Mouse (Mus musculus) liver, embryonic 14.5 days (tissue): Measurements from ENCODE around the gene Zfpm1. TPM values are rescaled to one million over a fixed set of nuclear protein-coding genes. Genes with fewer than 3 reads are reported as not detected.

Source experiments
- ATAC-seq: fragments of 200-750 bp; cut with Nextera tagmentation; 2 replicates; pipeline ENCODE4 v1.8.0; 2017; ENCODE audit warnings: moderate number of reproducible peaks, mild to moderate bottlenecking, moderate library complexity; ENCODE audit not compliant: insufficient read depth
- DNase-seq, 3 experiments: peaks; one replicate each; pipeline ENCODE4 v3.0.0-alpha.2; 2012 to 2013; ENCODE audit warnings: low read depth in 3 of 3, low spot score in 3 of 3
- H3K27ac ChIP-seq: fragments of 300-500 bp; sonication (generic); 2 replicates; pipeline ENCODE4 v1.5.1; 2014; ENCODE audit warnings: moderate library complexity, mild to moderate bottlenecking, control low read depth, inconsistent platforms
- H3K27me3 ChIP-seq: fragments of 300-500 bp; sonication (generic); 2 replicates; pipeline ENCODE4 v1.6.1; 2014; ENCODE audit warnings: mild to moderate bottlenecking, low read length, moderate library complexity; ENCODE audit not compliant: control insufficient read depth, insufficient read depth
- H3K36me3 ChIP-seq: fragments of 300-500 bp; sonication (generic); replicated peaks from 2 replicates; pipeline ENCODE4 v1.6.1; 2014; ENCODE audit warnings: low read depth; ENCODE audit not compliant: control insufficient read depth, insufficient read depth
- H3K4me1 ChIP-seq, 2 experiments: fragments of 200-500 bp in 1 of 2; fragments of 300-500 bp in 1 of 2; sonication (generic) in 1 of 2; replicated peaks; 2 replicates each; pipeline ENCODE4 v1.6.1; 2012 to 2014; ENCODE audit warnings: antibody characterized with exemption in 1 of 2, inconsistent platforms in 1 of 2, low read length in 1 of 2; ENCODE audit not compliant: control insufficient read depth in 2 of 2, insufficient read depth in 2 of 2
- H3K4me2 ChIP-seq: fragments of 300-500 bp; sonication (generic); 2 replicates; pipeline ENCODE4 v1.6.1; 2014; ENCODE audit warnings: low read depth, mild to moderate bottlenecking, control low read depth, moderate library complexity
- H3K4me3 ChIP-seq, 2 experiments: fragments of 200-500 bp in 1 of 2; fragments of 300-500 bp in 1 of 2; sonication (generic) in 1 of 2; 2 replicates each; pipeline ENCODE4 v1.5.1; 2012 to 2014; ENCODE audit warnings: low read depth in 2 of 2, low read length in 2 of 2, mild to moderate bottlenecking in 2 of 2, control low read depth in 1 of 2, inconsistent platforms in 1 of 2, moderate library complexity in 1 of 2; ENCODE audit not compliant: insufficient read depth in 1 of 2
- H3K9ac ChIP-seq: fragments of 300-500 bp; sonication (generic); replicated peaks from 2 replicates; pipeline ENCODE4 v1.6.1; 2014; ENCODE audit warnings: mild to moderate bottlenecking, control low read depth, moderate library complexity
- H3K9me3 ChIP-seq: fragments of 300-500 bp; sonication (generic); 2 replicates; pipeline ENCODE4 v1.6.1; 2016; ENCODE audit warnings: low read length, mixed read lengths; ENCODE audit not compliant: control insufficient read depth
- CTCF ChIP-seq: IDR thresholded peaks from 2 replicates; pipeline ENCODE4 v1.5.1; 2016; ENCODE audit warnings: antibody characterized with exemption, low read depth, control low read depth
- EP300 ChIP-seq: IDR thresholded peaks from 2 replicates; pipeline ENCODE4 v1.6.1; 2016; ENCODE audit warnings: antibody characterized with exemption, low read depth
- WGBS: fragments of 180-500 bp; shearing (Covaris S2); extraction: QIAGEN DNeasy Blood & Tissue Kit; methylation state at CpG from one replicate; pipeline ENCODE4 v1.1.7; 2014; ENCODE audit not compliant: insufficient replicate concordance; 5-methylcytosine and 5-hydroxymethylcytosine counted together
- polyA plus RNA-seq, 2 experiments: library from polyadenylated mRNA; depleted of rRNA in 1 of 2; stranded (reverse) in 1 of 2; unstranded in 1 of 2; fragments of >200 nt; fragmentation: Nextera tagmentation in 1 of 2; extraction: Ambion mirVana in 1 of 2; gene quantifications; 2 replicates each; pipeline versions ENCODE4 v1.2.1 to v1.2.3; 2012 to 2014

Gene Zfpm1
- polyA plus RNA-seq, 2 experiments, result 13.3 to 69.6 TPM

DNA sequence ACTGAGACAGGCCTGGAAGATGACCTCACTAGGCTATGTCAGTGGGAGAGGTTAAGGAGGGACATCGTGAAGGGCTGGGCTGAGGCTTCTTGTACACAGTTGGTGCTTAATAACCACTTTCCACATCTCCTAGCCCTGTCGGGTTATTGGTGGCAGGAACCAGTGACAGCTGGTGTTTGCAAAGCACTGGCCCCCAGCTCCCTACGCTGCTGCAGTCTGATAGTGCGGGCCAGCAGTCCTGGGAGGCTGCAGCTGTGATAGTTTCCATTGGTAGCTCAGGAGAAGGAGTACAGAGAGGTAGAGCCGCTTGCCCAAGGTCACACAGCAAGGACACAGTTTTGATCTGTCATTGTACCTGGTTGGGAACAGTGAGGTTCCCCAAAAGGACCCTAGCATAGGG lies 19.9 kb downstream of the Zfpm1 start:
- peak overlapping the region; percentile 63 for H3K27ac ChIP-seq
- H3K27me3 ChIP-seq, result no peaks in the 10 kb centered on the region
- H3K36me3 ChIP-seq, result peaks cover 47% of the 10 kb centered on the region
- H3K4me1 ChIP-seq, result peaks cover 93 to 98% of the 10 kb centered on the region in 2 experiments
- ATAC-seq, result peak; percentile 61
- peak overlapping the region; percentile 31 for H3K9ac ChIP-seq
- 17% methylated on average over 5 of the region's 5 CpGs for WGBS
- peak overlapping the region; percentile 11 for H3K4me2 ChIP-seq
- peak; percentile 74 for TF ChIP-seq EP300
- TF ChIP-seq CTCF, result no peak
- H3K4me3 ChIP-seq, result no peak overlapping the region
- no peak for DNase-seq
- H3K9me3 ChIP-seq, result no peaks in the 10 kb centered on the region

GRCm38 (mm10) chr8:122303451-122303850 lies 21.5 kb downstream of the Zfpm1 start:
- Histone ChIP-seq H3K27me3 (no peaks in the 10 kb centered on the region), H3K9me3 (no peaks in the 10 kb centered on the region), H3K4me3 (no peak overlapping the region), H3K4me2 (peak overlapping the region; percentile 21; the same call in 1 of the 2 replicates), H3K4me1 (peaks cover 93 to 98% of the 10 kb centered on the region in 2 experiments), H3K27ac (peak overlapping the region; percentile 6), H3K36me3 (peaks cover 54% of the 10 kb centered on the region), H3K9ac (peak overlapping the region; percentile 4)
- TF ChIP-seq EP300, result no peak
- TF ChIP-seq CTCF, result no peak
- DNase-seq, result no peak
- 27% methylated on average over 6 of the region's 6 CpGs for WGBS
- no peak for ATAC-seq

DNA sequence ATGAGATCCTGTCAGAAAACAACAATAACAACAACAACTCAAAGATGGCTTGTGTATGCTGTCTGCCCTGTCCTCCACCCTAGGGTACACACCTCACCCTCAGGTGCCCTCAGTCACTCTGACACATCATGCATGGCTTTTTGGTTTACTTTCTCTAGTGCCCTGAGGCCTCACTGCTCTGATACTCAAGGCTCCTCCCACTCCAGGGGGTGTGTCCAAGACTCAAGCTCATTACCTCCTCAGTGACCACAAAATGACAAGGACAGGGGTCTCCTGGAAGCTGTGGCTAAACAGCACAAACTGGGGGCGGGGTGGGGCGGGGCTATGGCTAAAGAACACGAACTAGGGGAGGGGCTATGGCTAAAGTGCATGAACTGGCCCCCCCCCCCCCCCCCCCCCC lies 22.1 kb downstream of the Zfpm1 start:
- Histone ChIP-seq H3K9ac (peak overlapping the region; percentile 40), H3K27me3 (no peaks in the 10 kb centered on the region), H3K27ac (peak overlapping the region; percentile 95), H3K36me3 (peaks cover 56% of the 10 kb centered on the region), H3K4me1 (peaks cover 93 to 98% of the 10 kb centered on the region in 2 experiments), H3K9me3 (no peaks in the 10 kb centered on the region), H3K4me3 (no peak overlapping the region), H3K4me2 (peak overlapping the region; percentile 21; the same call in 1 of the 2 replicates)
- DNase-seq (peak in 1 of 3 experiments; percentile 77), ATAC-seq (peak; percentile 28)
- no peak for TF ChIP-seq EP300
- TF ChIP-seq CTCF, result no peak
- 2% methylated on average over 3 of the region's 3 CpGs for WGBS

GRCm38 (mm10) chr8:122306660-122307399 lies 24.9 kb downstream of the Zfpm1 start:
- Histone ChIP-seq H3K4me2 (peak overlapping the region; percentile 51), H3K36me3 (peaks cover 70% of the 10 kb centered on the region), H3K4me3 (peak overlapping the region in 1 of 2 experiments; percentile 12; a peak in 1 of 4 replicates), H3K27me3 (no peaks in the 10 kb centered on the region), H3K27ac (peak overlapping the region; percentile 95), H3K4me1 (peaks cover 96 to 97% of the 10 kb centered on the region in 2 experiments), H3K9ac (peak overlapping the region; percentile 61), H3K9me3 (no peaks in the 10 kb centered on the region)
- 25% methylated on average over 26 of the region's 26 CpGs for WGBS
- peak; percentile 61; the same call in 1 of the 2 replicates for TF ChIP-seq EP300
- no peak for TF ChIP-seq CTCF
- ATAC-seq (0 out of 2 replicates have a peak, but pooled peaks have one; percentile 1), DNase-seq (no peak)

DNA sequence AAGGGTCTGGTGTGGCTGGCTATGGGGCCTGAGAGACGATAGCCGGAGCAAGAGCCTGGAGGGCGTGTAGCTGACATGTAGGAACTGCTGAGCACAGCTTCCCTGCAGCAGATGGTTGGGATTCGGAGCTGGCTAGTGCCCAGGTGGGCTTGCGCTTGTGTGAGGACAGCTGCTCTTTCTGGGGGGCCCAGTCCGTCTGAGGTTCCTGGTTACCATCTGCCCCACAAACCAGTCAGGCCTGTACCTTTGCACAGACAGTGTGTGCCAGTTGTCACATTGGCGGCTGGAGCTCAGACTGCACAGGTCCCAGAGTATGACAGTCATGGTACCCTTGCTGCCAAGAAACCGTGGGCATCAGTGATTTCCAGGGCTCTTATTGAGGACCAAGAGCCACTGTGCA lies 25.9 kb downstream of the Zfpm1 start:
- Histone ChIP-seq H3K9me3 (no peaks in the 10 kb centered on the region), H3K27ac (peak overlapping the region; percentile 95), H3K4me2 (peak overlapping the region; percentile 72; the same call in 1 of the 2 replicates), H3K36me3 (peaks cover 72% of the 10 kb centered on the region), H3K9ac (peak overlapping the region; percentile 71; the same call in 1 of the 2 replicates), H3K4me3 (no peak overlapping the region), H3K27me3 (no peaks in the 10 kb centered on the region), H3K4me1 (peaks cover 95 to 97% of the 10 kb centered on the region in 2 experiments)
- TF ChIP-seq CTCF, result no peak
- TF ChIP-seq EP300, result no peak
- ATAC-seq (no peak), DNase-seq (no peak)
- WGBS, result 68% methylated on average over 8 of the region's 8 CpGs
